Mouse (Mus musculus) forebrain, embryonic 15.5 days (tissue): ENCODE results near the gene 1700031F05Rik. TPM values are rescaled to one million over a fixed set of nuclear protein-coding genes. Genes with fewer than 3 reads are reported as not detected.
"Not testable (repeated sequence)": the region's sequence is repeated elsewhere in the genome, so short reads cannot be mapped to it uniquely, and the experiment has no call there.

Experiments
- ATAC-seq: fragments of 200-750 bp; cut with Nextera tagmentation; replicated peaks from 2 replicates; pipeline ENCODE4 v1.8.0; 2017; ENCODE audit warnings: mild to moderate bottlenecking, moderate TSS enrichment, moderate library complexity
- H3K27ac ChIP-seq: fragments of 300-500 bp; sonication (generic); replicated peaks from 2 replicates; pipeline ENCODE4 v1.5.1; 2015; ENCODE audit warnings: mild to moderate bottlenecking, inconsistent platforms
- H3K27me3 ChIP-seq: fragments of 300-500 bp; sonication (generic); 2 replicates; pipeline ENCODE4 v1.6.1; 2015; ENCODE audit warnings: inconsistent platforms
- H3K36me3 ChIP-seq: fragments of 300-500 bp; sonication (generic); 2 replicates; pipeline ENCODE4 v1.6.1; 2015; ENCODE audit warnings: mild to moderate bottlenecking, inconsistent platforms
- H3K4me1 ChIP-seq: fragments of 300-500 bp; sonication (generic); 2 replicates; pipeline ENCODE4 v1.6.1; 2015; ENCODE audit warnings: inconsistent platforms
- H3K4me2 ChIP-seq: fragments of 300-500 bp; sonication (generic); replicated peaks from 2 replicates; pipeline ENCODE4 v1.6.1; 2015; ENCODE audit warnings: mild to moderate bottlenecking, inconsistent platforms
- H3K4me3 ChIP-seq: fragments of 300-500 bp; sonication (generic); 2 replicates; pipeline ENCODE4 v1.5.1; 2015; ENCODE audit warnings: mild to moderate bottlenecking, inconsistent platforms
- H3K9ac ChIP-seq: fragments of 300-500 bp; sonication (generic); replicated peaks from 2 replicates; pipeline ENCODE4 v1.6.1; 2015; ENCODE audit warnings: mild to moderate bottlenecking, inconsistent platforms
- H3K9me3 ChIP-seq: fragments of 300-500 bp; sonication (generic); 2 replicates; pipeline ENCODE4 v1.6.1; 2016; ENCODE audit warnings: inconsistent platforms
- WGBS: fragments of 180-500 bp; shearing (Covaris S2); methylation state at CpG from one replicate; pipeline ENCODE4 v1.1.7; 2015; ENCODE audit warnings: mixed read lengths; 5-methylcytosine and 5-hydroxymethylcytosine counted together
- polyA plus RNA-seq: library from polyadenylated mRNA; unstranded; fragments of >200 nt; fragmentation: Nextera tagmentation; extraction: Ambion mirVana; gene quantifications from 2 replicates; pipeline ENCODE4 v1.2.1, GENCODE M21; 2015

The 1700031F05Rik gene
- polyA plus RNA-seq: not detected in 2 replicates

DNA sequence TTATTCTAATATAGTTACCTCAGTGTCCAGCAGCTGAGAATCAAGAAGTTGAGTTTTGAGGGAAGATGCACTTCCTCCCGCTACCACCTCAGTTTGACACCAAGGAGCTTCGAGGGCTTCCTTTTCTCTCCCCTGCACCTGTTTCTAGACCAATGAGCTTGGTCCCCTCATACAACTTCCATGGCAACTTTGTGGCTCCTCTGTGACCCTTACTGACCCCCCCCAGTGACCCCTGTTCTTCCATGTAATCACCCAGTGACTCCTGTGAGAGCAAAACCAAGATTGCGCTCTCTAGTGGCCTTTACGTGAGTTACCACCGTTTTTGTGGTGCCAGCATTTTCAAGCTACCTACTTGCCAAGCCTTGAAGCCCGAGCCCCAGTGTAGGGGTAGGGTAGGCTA lies at the start of gene 1700031F05Rik:
Gene 1700031F05Rik (minus strand): TSS at position 101 of the 400 bp plus-strand sequence.
- no peak within 1 kb of the TSS for H3K4me2 ChIP-seq
- H3K27ac ChIP-seq: no peak within 1 kb of the TSS
- no peaks in the 10 kb centered on the region for H3K4me1 ChIP-seq
- no peak for ATAC-seq
- no peaks in the 10 kb centered on the region for H3K9me3 ChIP-seq
- H3K27me3 ChIP-seq: no peaks in the 10 kb centered on the region
- WGBS: 86% methylated on average over 6 of the region's 6 CpGs
- no peak within 1 kb of the TSS for H3K4me3 ChIP-seq
- H3K9ac ChIP-seq: no peak within 1 kb of the TSS
- H3K36me3 ChIP-seq: no peaks in the 10 kb centered on the region

DNA sequence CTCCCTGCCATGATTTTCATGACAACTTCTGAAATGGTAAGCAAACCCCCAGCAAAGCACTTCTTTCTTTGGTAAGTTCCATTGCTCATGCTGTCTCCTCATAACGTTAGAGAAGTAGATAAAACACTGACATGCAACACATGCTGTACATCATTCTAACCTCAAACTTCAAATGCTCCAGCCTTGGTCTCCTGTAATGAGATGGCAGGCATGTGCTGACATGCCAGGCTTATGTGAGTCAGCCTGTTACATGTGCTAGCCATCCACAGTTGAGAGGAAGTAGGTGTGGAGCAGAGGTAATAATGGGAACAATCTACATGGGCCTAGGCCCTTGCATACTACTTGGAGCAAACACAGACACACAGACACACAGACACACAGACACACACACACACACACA lies 47.1 kb upstream of the 1700031F05Rik start:
- not testable (repeated sequence) for H3K9me3 ChIP-seq, H3K27me3 ChIP-seq, H3K27ac ChIP-seq, H3K4me3 ChIP-seq, H3K9ac ChIP-seq, ATAC-seq, H3K4me2 ChIP-seq, H3K4me1 ChIP-seq, H3K36me3 ChIP-seq
- WGBS: 83% methylated on average over 1 of the region's 1 CpGs

GRCm38 (mm10) chrX:102908587-102908986 lies 40.8 kb upstream of the 1700031F05Rik start, which contains the start of the genes Dmrtc1a and 1700011M02Rik:
TSS of gene Dmrtc1a (minus strand) at chrX:102908687.
TSS of gene 1700011M02Rik (plus strand) at chrX:102908905.
- not testable (repeated sequence) for H3K27me3 ChIP-seq, H3K27ac ChIP-seq, H3K4me1 ChIP-seq, H3K9me3 ChIP-seq, H3K4me3 ChIP-seq, H3K4me2 ChIP-seq, ATAC-seq, H3K9ac ChIP-seq, H3K36me3 ChIP-seq
- WGBS: 90% methylated on average over 9 of the region's 9 CpGs

- H3K9me3 ChIP-seq, H3K4me3 ChIP-seq, H3K4me1 ChIP-seq, H3K9ac ChIP-seq, H3K27me3 ChIP-seq, H3K4me2 ChIP-seq, H3K36me3 ChIP-seq, H3K27ac ChIP-seq, ATAC-seq: not testable (repeated sequence)
- WGBS: 94% methylated on average over 6 of the region's 13 CpGs
Measured at GRCm38 (mm10) chrX:102854516-102854915, 13.3 kb downstream of the 1700031F05Rik start, which contains the start of gene Dmrtc1c2. TSS of gene Dmrtc1c2 (minus strand) at chrX:102854616.

- no peak for ATAC-seq
- Histone ChIP-seq H3K27me3 (no peaks in the 10 kb centered on the region), H3K4me1 (no peaks in the 10 kb centered on the region), H3K4me2 (no peak overlapping the region), H3K36me3 (no peaks in the 10 kb centered on the region), H3K9ac (no peak overlapping the region), H3K27ac (no peak overlapping the region), H3K4me3 (no peak overlapping the region), H3K9me3 (no peaks in the 10 kb centered on the region)
- 63% methylated on average over 4 of the region's 4 CpGs for WGBS
Measured at GRCm38 (mm10) chrX:102812311-102812710, 55.5 kb downstream of the 1700031F05Rik start.

Other genes starting within 250 kb of the 1700031F05Rik start
- 4.1 and 4.8 TPM in 2 replicates for gene Phka1, start 223.7 kb downstream of the 1700031F05Rik start, polyA plus RNA-seq
- gene Gm3880, start 181.0 kb downstream of the 1700031F05Rik start, polyA plus RNA-seq: not detected in 2 replicates
- not detected in 2 replicates for gene Gm9112, start 160.3 kb downstream of the 1700031F05Rik start, polyA plus RNA-seq
- gene Dmrtc1b, start 160.1 kb downstream of the 1700031F05Rik start, polyA plus RNA-seq: not detected in 2 replicates
- not detected in 2 replicates for gene Dmrtc1c1, start 65.0 kb downstream of the 1700031F05Rik start, polyA plus RNA-seq
- gene Dmrtc1c2, start 13.4 kb downstream of the 1700031F05Rik start, polyA plus RNA-seq: not detected in 2 replicates
- 1.0 and 1.9 TPM in 2 replicates for gene Dmrtc1a, start 40.7 kb upstream of the 1700031F05Rik start, polyA plus RNA-seq
- gene 1700011M02Rik, start 40.9 kb upstream of the 1700031F05Rik start, polyA plus RNA-seq: not detected in 2 replicates
- not detected in 2 replicates for gene 1700018G05Rik, start 60.4 kb upstream of the 1700031F05Rik start, polyA plus RNA-seq